Mouse (Mus musculus): Measurements from ENCODE around the gene Pfdn6.
"Not testable (repeated sequence)": the region's sequence is repeated elsewhere in the genome, so short reads cannot be mapped to it uniquely, and the experiment has no call there.

- TF ChIP-seq POLR2A, CTCF (IDR thresholded peaks at IDR 0.05; ENCODE audit: insufficient read depth, low read depth, low read length): not testable (repeated sequence)
Observed at GRCm38 (mm10) chr17:33891892-33892291, 48.3 kb downstream of the Pfdn6 start.
